Mouse (Mus musculus) neural tube, embryonic 13.5 days (tissue): ENCODE measurements at regions not wholly inside any gene's neighbourhood (a gene's known extent, or its start where the extent isn't known, plus 50 kb on each side); places are given as distances from the start of the nearest gene placed in this dataset.
A peak's percentile ranks its signal among the peaks of the same experiment; 100 is the strongest.
"Not testable (repeated sequence)": the region's sequence is repeated elsewhere in the genome, so short reads cannot be mapped to it uniquely, and the experiment has no call there.

Experiments used
- ATAC-seq: fragments of 200-750 bp; cut with Nextera tagmentation; 2 replicates; pipeline ENCODE4 v1.8.0; 2017; ENCODE audit warnings: low read depth, mild to moderate bottlenecking, moderate TSS enrichment, moderate library complexity
- H3K27ac ChIP-seq: fragments of 300-500 bp; sonication (generic); replicated peaks from 2 replicates; pipeline ENCODE4 v1.5.1; 2015; ENCODE audit warnings: moderate library complexity, mild to moderate bottlenecking, inconsistent platforms
- H3K27me3 ChIP-seq: fragments of 300-500 bp; sonication (generic); 2 replicates; pipeline ENCODE4 v1.6.1; 2015; ENCODE audit warnings: mild to moderate bottlenecking, inconsistent platforms
- H3K36me3 ChIP-seq: fragments of 300-500 bp; sonication (generic); 2 replicates; pipeline ENCODE4 v1.6.1; 2015; ENCODE audit warnings: mild to moderate bottlenecking, inconsistent platforms
- H3K4me1 ChIP-seq: fragments of 300-500 bp; sonication (generic); replicated peaks from 2 replicates; pipeline ENCODE4 v1.6.1; 2015; ENCODE audit warnings: inconsistent platforms
- H3K4me2 ChIP-seq: fragments of 300-500 bp; sonication (generic); 2 replicates; pipeline ENCODE4 v1.6.1; 2015; ENCODE audit warnings: inconsistent platforms, mild to moderate bottlenecking, moderate library complexity
- H3K4me3 ChIP-seq: fragments of 300-500 bp; sonication (generic); 2 replicates; pipeline ENCODE4 v1.5.1; 2015; ENCODE audit warnings: mild to moderate bottlenecking, inconsistent platforms
- H3K9ac ChIP-seq: fragments of 300-500 bp; sonication (generic); 2 replicates; pipeline ENCODE4 v1.6.1; 2015; ENCODE audit warnings: moderate library complexity, mild to moderate bottlenecking, inconsistent platforms
- H3K9me3 ChIP-seq: fragments of 300-500 bp; sonication (generic); 2 replicates; pipeline ENCODE4 v1.6.1; 2016; ENCODE audit warnings: inconsistent platforms
- WGBS: fragments of 180-500 bp; shearing (Covaris S2); methylation state at CpG from one replicate; pipeline ENCODE4 v1.1.7; 2015; 5-methylcytosine and 5-hydroxymethylcytosine counted together

GRCm38 (mm10) chr15:8822795-8823194 is 112.2 kb upstream of the Slc1a3 start:
- not testable (repeated sequence) for H3K9ac ChIP-seq, H3K27me3 ChIP-seq, ATAC-seq, H3K4me2 ChIP-seq, H3K36me3 ChIP-seq, H3K27ac ChIP-seq, H3K4me3 ChIP-seq, H3K4me1 ChIP-seq, H3K9me3 ChIP-seq
- 98% methylated on average over 3 of the region's 8 CpGs for WGBS

GRCm38 (mm10) chr15:8817542-8817941 is 107.0 kb upstream of the Slc1a3 start:
- H3K4me1 ChIP-seq, result peaks cover 24% of the 10 kb centered on the region
- ATAC-seq, result no peak
- no peak overlapping the region for H3K9ac ChIP-seq
- no peaks in the 10 kb centered on the region for H3K27me3 ChIP-seq
- H3K4me2 ChIP-seq, result no peak overlapping the region
- WGBS, result 43% methylated on average over 8 of the region's 8 CpGs
- H3K36me3 ChIP-seq, result no peaks in the 10 kb centered on the region
- no peak overlapping the region for H3K4me3 ChIP-seq
- no peak overlapping the region for H3K27ac ChIP-seq
- H3K9me3 ChIP-seq, result no peaks in the 10 kb centered on the region

- H3K4me2 ChIP-seq, result no peak overlapping the region
- H3K36me3 ChIP-seq, result no peaks in the 10 kb centered on the region
- H3K4me1 ChIP-seq, result peaks cover 24% of the 10 kb centered on the region
- no peak overlapping the region for H3K4me3 ChIP-seq
- no peaks in the 10 kb centered on the region for H3K27me3 ChIP-seq
- H3K27ac ChIP-seq, result peak overlapping the region; percentile 61
- peak; percentile 84 for ATAC-seq
- no peaks in the 10 kb centered on the region for H3K9me3 ChIP-seq
- no peak overlapping the region for H3K9ac ChIP-seq
- 33% methylated on average over 10 of the region's 10 CpGs for WGBS
These were observed 106.2 kb upstream of the Slc1a3 start for GRCm38 (mm10) chr15:8816501-8817368.

- Histone ChIP-seq H3K4me1 (peaks cover 24% of the 10 kb centered on the region), H3K27me3 (no peaks in the 10 kb centered on the region), H3K27ac (peak overlapping the region; percentile 55), H3K9me3 (no peaks in the 10 kb centered on the region), H3K4me2 (no peak overlapping the region), H3K4me3 (no peak overlapping the region), H3K9ac (no peak overlapping the region), H3K36me3 (no peaks in the 10 kb centered on the region)
- WGBS, result 39% methylated on average over 2 of the region's 2 CpGs
- no peak; the same call in 1 of the 2 replicates for ATAC-seq
These were observed 105.4 kb upstream of the Slc1a3 start for GRCm38 (mm10) chr15:8815958-8816357.

- 21% methylated on average over 6 of the region's 6 CpGs for WGBS
- peak; percentile 62 for ATAC-seq
- Histone ChIP-seq H3K36me3 (no peaks in the 10 kb centered on the region), H3K27ac (peak overlapping the region; percentile 55; the same call in 1 of the 2 replicates), H3K9ac (no peak overlapping the region), H3K27me3 (no peaks in the 10 kb centered on the region), H3K4me2 (no peak overlapping the region), H3K9me3 (no peaks in the 10 kb centered on the region), H3K4me1 (peaks cover 24% of the 10 kb centered on the region), H3K4me3 (no peak overlapping the region)
These were observed 104.7 kb upstream of the Slc1a3 start for GRCm38 (mm10) chr15:8815277-8815676.

GRCm38 (mm10) chr15:8806354-8806753 is 95.8 kb upstream of the Slc1a3 start:
- Histone ChIP-seq H3K36me3 (no peaks in the 10 kb centered on the region), H3K27ac (no peak overlapping the region), H3K4me1 (no peaks in the 10 kb centered on the region), H3K4me3 (no peak overlapping the region), H3K9me3 (no peaks in the 10 kb centered on the region), H3K4me2 (no peak overlapping the region), H3K9ac (no peak overlapping the region), H3K27me3 (no peaks in the 10 kb centered on the region)
- ATAC-seq, result no peak
- WGBS, result 68% methylated on average over 8 of the region's 8 CpGs

GRCm38 (mm10) chr15:8805565-8805964 is 95.0 kb upstream of the Slc1a3 start:
- not testable (repeated sequence) for H3K4me2 ChIP-seq, ATAC-seq, H3K4me1 ChIP-seq, H3K27ac ChIP-seq, H3K36me3 ChIP-seq, H3K27me3 ChIP-seq, H3K9ac ChIP-seq, H3K9me3 ChIP-seq, H3K4me3 ChIP-seq
- WGBS, result 93% methylated on average over 5 of the region's 5 CpGs

GRCm38 (mm10) chr15:8802058-8802457 is 91.5 kb upstream of the Slc1a3 start:
- no peak overlapping the region for H3K4me3 ChIP-seq
- H3K9ac ChIP-seq, result no peak overlapping the region
- WGBS, result 62% methylated on average over 7 of the region's 7 CpGs
- no peaks in the 10 kb centered on the region for H3K36me3 ChIP-seq
- H3K27ac ChIP-seq, result no peak overlapping the region
- H3K4me2 ChIP-seq, result no peak overlapping the region
- no peaks in the 10 kb centered on the region for H3K4me1 ChIP-seq
- no peaks in the 10 kb centered on the region for H3K27me3 ChIP-seq
- no peaks in the 10 kb centered on the region for H3K9me3 ChIP-seq
- no peak for ATAC-seq

GRCm38 (mm10) chr15:8797015-8797414 is 86.5 kb upstream of the Slc1a3 start:
- 97% methylated on average over 1 of the region's 1 CpGs for WGBS
- no peaks in the 10 kb centered on the region for H3K4me1 ChIP-seq
- H3K27ac ChIP-seq, result no peak overlapping the region
- H3K4me2 ChIP-seq, result no peak overlapping the region
- no peak for ATAC-seq
- no peak overlapping the region for H3K4me3 ChIP-seq
- no peaks in the 10 kb centered on the region for H3K36me3 ChIP-seq
- no peak overlapping the region for H3K9ac ChIP-seq
- H3K9me3 ChIP-seq, result no peaks in the 10 kb centered on the region
- H3K27me3 ChIP-seq, result no peaks in the 10 kb centered on the region

GRCm38 (mm10) chr15:8792106-8792505 is 81.5 kb upstream of the Slc1a3 start:
- Histone ChIP-seq H3K9me3 (no peaks in the 10 kb centered on the region), H3K4me2 (no peak overlapping the region), H3K27ac (no peak overlapping the region), H3K4me1 (no peaks in the 10 kb centered on the region), H3K36me3 (no peaks in the 10 kb centered on the region), H3K4me3 (no peak overlapping the region), H3K27me3 (no peaks in the 10 kb centered on the region), H3K9ac (no peak overlapping the region)
- WGBS, result 78% methylated on average over 2 of the region's 2 CpGs
- ATAC-seq, result no peak

GRCm38 (mm10) chr15:8789924-8790323 is 79.4 kb upstream of the Slc1a3 start:
- H3K27me3 ChIP-seq, result no peaks in the 10 kb centered on the region
- peaks cover 10% of the 10 kb centered on the region; the same call in 1 of the 2 replicates for H3K4me1 ChIP-seq
- no peak overlapping the region for H3K4me3 ChIP-seq
- no peak overlapping the region for H3K9ac ChIP-seq
- no peaks in the 10 kb centered on the region for H3K9me3 ChIP-seq
- H3K36me3 ChIP-seq, result no peaks in the 10 kb centered on the region
- no peak overlapping the region for H3K4me2 ChIP-seq
- no peak for ATAC-seq
- H3K27ac ChIP-seq, result no peak overlapping the region

GRCm38 (mm10) chr15:8789000-8789399 is 78.4 kb upstream of the Slc1a3 start:
- H3K4me2 ChIP-seq, result no peak overlapping the region
- H3K4me3 ChIP-seq, result no peak overlapping the region
- no peaks in the 10 kb centered on the region for H3K27me3 ChIP-seq
- no peak overlapping the region for H3K9ac ChIP-seq
- H3K36me3 ChIP-seq, result no peaks in the 10 kb centered on the region
- no peak for ATAC-seq
- WGBS, result 81% methylated on average over 6 of the region's 6 CpGs
- peaks cover 10% of the 10 kb centered on the region; the same call in 1 of the 2 replicates for H3K4me1 ChIP-seq
- no peaks in the 10 kb centered on the region for H3K9me3 ChIP-seq
- H3K27ac ChIP-seq, result no peak overlapping the region

- ATAC-seq, result peak; percentile 52
- H3K9me3 ChIP-seq, result no peaks in the 10 kb centered on the region
- no peaks in the 10 kb centered on the region for H3K36me3 ChIP-seq
- no peaks in the 10 kb centered on the region for H3K27me3 ChIP-seq
- no peak overlapping the region for H3K4me3 ChIP-seq
- H3K27ac ChIP-seq, result peak overlapping the region; percentile 46
- WGBS, result 33% methylated on average over 6 of the region's 6 CpGs
- H3K4me1 ChIP-seq, result peaks cover 29% of the 10 kb centered on the region
- H3K9ac ChIP-seq, result no peak overlapping the region
- H3K4me2 ChIP-seq, result no peak overlapping the region
These were observed 75.0 kb upstream of the Slc1a3 start for GRCm38 (mm10) chr15:8785537-8785936.
